8 mouse cellular contexts compared by ENCODE assay signal in the genomic region with DNA sequence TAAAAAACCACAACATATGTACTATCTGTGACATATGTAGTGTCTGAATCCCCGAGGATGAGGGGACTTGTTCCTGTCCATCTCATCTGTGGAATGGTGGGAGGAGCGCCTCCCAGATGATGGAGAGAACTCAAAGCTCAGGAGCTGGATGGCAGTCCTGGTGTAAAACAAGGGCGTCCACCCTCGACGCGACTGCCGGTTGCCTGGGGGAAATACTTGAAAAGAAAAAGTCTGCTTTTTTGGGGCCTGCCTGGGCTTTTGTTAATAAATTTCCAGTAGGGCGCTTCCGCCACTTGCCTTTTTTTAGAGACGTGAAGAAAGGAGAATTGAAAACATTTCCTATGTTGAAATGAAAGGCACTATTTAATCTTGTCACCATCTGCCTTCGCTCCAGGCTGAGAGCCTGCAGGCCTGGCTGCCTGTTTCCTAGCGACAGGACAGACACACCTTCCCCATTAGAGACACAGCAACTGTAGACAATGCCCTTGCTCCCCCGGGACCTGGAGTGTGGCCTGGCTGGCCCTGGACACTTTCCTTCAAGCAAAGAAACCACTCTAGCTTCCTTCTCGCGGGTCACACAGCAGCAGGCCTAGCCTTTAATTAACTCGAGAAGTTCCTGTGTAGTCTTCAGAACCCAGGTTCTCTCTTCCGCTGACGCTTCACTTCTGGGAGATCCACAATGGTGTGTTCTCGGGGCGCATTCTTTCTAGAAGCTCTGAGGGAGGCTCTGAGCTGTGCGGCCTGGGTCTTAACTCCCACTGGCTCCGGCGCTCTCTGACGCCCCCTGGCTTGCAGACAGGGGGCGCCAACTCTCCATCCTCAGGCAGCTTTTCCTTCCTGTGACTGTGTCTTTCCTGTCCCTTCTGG. TPM values are rescaled to one million over a fixed set of nuclear protein-coding genes. Genes with fewer than 3 reads are reported as not detected.
DNase-seq lines count a peak whose midpoint lies in the region; ATAC-seq and TF ChIP-seq lines count a peak whose summit lies in the region.
"Had no signal": no experiment of that assay in that cellular context is flagged by ENCODE, and none has a peak within 500 bp of the region (broad histone marks: within the 10 kb centered on the region; RNA-seq: fewer than 3 reads in every experiment).

No protein-coding gene starts in this region.

- 52% methylated on average over 25 of the region's 25 CpGs for WGBS in bone marrow, adult 2 months
- WGBS in embryonic facial prominence, embryonic 14.5 days, result 17% methylated on average over 25 of the region's 25 CpGs
- 27% methylated on average over 25 of the region's 25 CpGs for WGBS in lung, postnatal 0 days
- 49% methylated on average over 25 of the region's 25 CpGs for WGBS in small intestine, adult 2 months

- no peak for TF ChIP-seq EP300 in lung, postnatal 0 days (IDR thresholded peaks at IDR 0.05)

- in situ Hi-C loops in ES-E14 (cut with MboI; ENCODE audit: low sequenced_read_pairs in 2 of 2, unreplicated experiment in 2 of 2), result no loop called here

- peaks cover 0 to 9% of the 10 kb centered on the region in 2 experiments; a peak in 1 of 4 replicates for H3K4me1 ChIP-seq in ES-E14 (ENCODE audit: control insufficient read depth in 2 of 2, insufficient read depth in 2 of 2, low read length in 2 of 2, poor library complexity in 1 of 2)
- no peaks in the 10 kb centered on the region; the same call in 1 of the 2 replicates for H3K4me1 ChIP-seq in bone marrow, adult 2 months (ENCODE audit: control insufficient read depth, insufficient read depth, low read length)
- peaks cover 3% of the 10 kb centered on the region; the same call in 1 of the 2 replicates for H3K4me1 ChIP-seq in embryonic facial prominence, embryonic 14.5 days (ENCODE audit: control insufficient read depth, insufficient read depth, low read length)
- no peaks in the 10 kb centered on the region for H3K4me1 ChIP-seq in lung, postnatal 0 days (ENCODE audit: insufficient read depth, low read depth, low read length)
- H3K4me1 ChIP-seq in small intestine, adult 2 months (ENCODE audit: control insufficient read depth, insufficient read depth, insufficient read length, low read length), result no peaks in the 10 kb centered on the region

- no peak overlapping the region for H3K27ac ChIP-seq in ES-E14 (ENCODE audit: insufficient read depth, low read depth, low read length, poor library complexity, severe bottlenecking)
- H3K27ac ChIP-seq in bone marrow, adult 2 months (ENCODE audit: control insufficient read depth, insufficient read depth, low read depth, low read length, poor library complexity), result no peak overlapping the region
- H3K27ac ChIP-seq in embryonic facial prominence, embryonic 14.5 days (replicated peaks; ENCODE audit: low read depth, low read length), result no peak overlapping the region; the same call in 1 of the 2 replicates
- no peak overlapping the region for H3K27ac ChIP-seq in lung, postnatal 0 days (ENCODE audit: low read length)
- H3K27ac ChIP-seq in small intestine, adult 2 months (ENCODE audit: insufficient read depth, low read depth, low read length), result no peak overlapping the region

- ATAC-seq in embryonic facial prominence, embryonic 14.5 days (ENCODE audit: low read depth), result peak; percentile 78
- peak; percentile 33; the same call in 1 of the 2 replicates for ATAC-seq in lung, postnatal 0 days

- peak overlapping the region; percentile 23 to 27; a peak in 3 of 4 replicates for H3K4me3 ChIP-seq in ES-E14 (ENCODE audit: insufficient read depth in 1 of 2, low read depth in 1 of 2, low read length in 2 of 2, poor library complexity in 1 of 2, severe bottlenecking in 1 of 2)
- H3K4me3 ChIP-seq in bone marrow, adult 2 months (replicated peaks; ENCODE audit: control insufficient read depth, low read depth, low read length), result no peak overlapping the region
- no peak overlapping the region for H3K4me3 ChIP-seq in embryonic facial prominence, embryonic 14.5 days (ENCODE audit: low read depth, low read length)
- H3K4me3 ChIP-seq in lung, postnatal 0 days (ENCODE audit: low read depth, low read length), result no peak overlapping the region
- H3K4me3 ChIP-seq in small intestine, adult 2 months (ENCODE audit: low read depth, low read length), result no peak overlapping the region

- H3K27me3 ChIP-seq in embryonic facial prominence, embryonic 14.5 days (replicated peaks; ENCODE audit: control insufficient read depth, insufficient read depth, low read length), result no peaks in the 10 kb centered on the region
- no peaks in the 10 kb centered on the region for H3K27me3 ChIP-seq in lung, postnatal 0 days (replicated peaks; ENCODE audit: insufficient read depth, low read length)
- H3K27me3 ChIP-seq in small intestine, adult 2 months (ENCODE audit: control insufficient read depth, insufficient read depth, low read length), result no peaks in the 10 kb centered on the region

- no peaks in the 10 kb centered on the region for H3K9me3 ChIP-seq in ES-E14 (ENCODE audit: control insufficient read depth, insufficient read depth, low read depth, low read length)
- H3K9me3 ChIP-seq in embryonic facial prominence, embryonic 14.5 days (ENCODE audit: control insufficient read depth, low read length), result no peaks in the 10 kb centered on the region
- no peaks in the 10 kb centered on the region for H3K9me3 ChIP-seq in lung, postnatal 0 days (ENCODE audit: low read length)

- no peak for TF ChIP-seq POLR2A in bone marrow, adult 2 months (IDR thresholded peaks at IDR 0.05; ENCODE audit: borderline replicate concordance, control insufficient read depth, low read depth, low read length)
- TF ChIP-seq POLR2A in small intestine, adult 2 months (IDR thresholded peaks at IDR 0.05; ENCODE audit: low read depth, low read length), result no peak

- H3K9ac ChIP-seq in ES-E14 (ENCODE audit: insufficient read depth, low read depth, low read length, poor library complexity, severe bottlenecking), result peak overlapping the region; percentile 64; the same call in 1 of the 2 replicates
- H3K9ac ChIP-seq in embryonic facial prominence, embryonic 14.5 days (ENCODE audit: low read depth, low read length), result no peak overlapping the region
- no peak overlapping the region for H3K9ac ChIP-seq in lung, postnatal 0 days (replicated peaks; ENCODE audit: low read depth)

- intact Hi-C loops in heart, postnatal 10 days (cut with DNase I), result loop anchor here (5.0 kb wide), 1 partner anchor 185 kb away; no protein-coding TSS in a partner anchor

- H3K36me3 ChIP-seq in ES-E14 (ENCODE audit: control insufficient read depth, insufficient read depth, low read length, poor library complexity, severe bottlenecking), result no peaks in the 10 kb centered on the region
- no peaks in the 10 kb centered on the region for H3K36me3 ChIP-seq in embryonic facial prominence, embryonic 14.5 days (ENCODE audit: control insufficient read depth, insufficient read depth, low read length)
- H3K36me3 ChIP-seq in lung, postnatal 0 days (ENCODE audit: insufficient read depth, low read length), result no peaks in the 10 kb centered on the region
- no peaks in the 10 kb centered on the region for H3K36me3 ChIP-seq in small intestine, adult 2 months (ENCODE audit: control insufficient read depth, insufficient read depth, low read length)

- peak overlapping the region; percentile 23; the same call in 1 of the 2 replicates for H3K4me2 ChIP-seq in embryonic facial prominence, embryonic 14.5 days (ENCODE audit: low read depth, low read length)
- no peak overlapping the region; the same call in 1 of the 2 replicates for H3K4me2 ChIP-seq in lung, postnatal 0 days (replicated peaks; ENCODE audit: low read depth, low read length)

- peak; percentile 25; the same call in 1 of the 2 replicates for TF ChIP-seq CTCF in bone marrow, adult 2 months (IDR thresholded peaks at IDR 0.05; ENCODE audit: control insufficient read depth, insufficient read depth, low read length)
- TF ChIP-seq CTCF in lung, postnatal 0 days (IDR thresholded peaks at IDR 0.05), result peak; percentile 61
- TF ChIP-seq CTCF in small intestine, adult 2 months (IDR thresholded peaks at IDR 0.05; ENCODE audit: extremely low read depth, insufficient read length, insufficient replicate concordance, low read depth, low read length), result peak; percentile 37; the same call in 1 of the 2 replicates

- peak; percentile 78 for DNase-seq in ES-E14 (ENCODE audit: low read depth, low spot score)
- peak; percentile 78 for DNase-seq in embryonic facial prominence, embryonic 14.5 days (ENCODE audit: low spot score)
- peak; percentile 58 to 64 for DNase-seq in heart, postnatal 10 days
- peak; percentile 66 for DNase-seq in kidney, postnatal 14 days
- DNase-seq in lung, postnatal 0 days (ENCODE audit: low spot score), result peak; percentile 33

TF ChIP-seq in ES-E14, 5 proteins besides CTCF, POLR2A, EP300 and RAD21:
- TF ChIP-seq ZC3H11A (IDR thresholded peaks at IDR 0.05; ENCODE audit: borderline replicate concordance, low read depth, low read length), result peak; percentile 49; the same call in 1 of the 2 replicates
- TF ChIP-seq ZNF384 (IDR thresholded peaks at IDR 0.05; ENCODE audit: low read depth, low read length), result no peak
- 0 out of 2 replicates have a peak, but pooled peaks have one; percentile 32 for TF ChIP-seq HCFC1 (IDR thresholded peaks at IDR 0.05; ENCODE audit: borderline replicate concordance, insufficient read depth, low read length)
- no peak for TF ChIP-seq MAFK (IDR thresholded peaks at IDR 0.05; ENCODE audit: insufficient read depth, low read depth, low read length)
- TF ChIP-seq CHD2 (IDR thresholded peaks at IDR 0.05; ENCODE audit: low read depth, low read length), result no peak
TF ChIP-seq in ES-E14: peak in this region for 2.

RNA-seq across cellular contexts. Expression of a gene that starts 43.3 kb away (rescaled TPM):
- total RNA-seq in ES-E14 (2012; rRNA removed), result not detected in 2 replicates
- polyA plus RNA-seq in bone marrow, adult 2 months (2011; ENCODE audit: insufficient read depth, insufficient read length, low replicate concordance, missing spikeins), result not detected in 2 replicates
- not detected in 2 replicates for polyA plus RNA-seq in embryonic facial prominence, embryonic 14.5 days (2014; fragmentation: Nextera tagmentation; extraction: Ambion mirVana)
- not detected for total RNA-seq in heart, postnatal 10 days (2021)
- polyA plus RNA-seq in lung, postnatal 0 days (2015; fragmentation: Nextera tagmentation; extraction: Ambion mirVana), result not detected in 2 replicates
- polyA plus RNA-seq in small intestine, adult 2 months (2012; rRNA removed), result not detected in 2 replicates
- polyA plus RNA-seq: gonadal fat pad, adult 2 months had no signal

Comparison
In these comparisons a context has a peak if more than half of its experiments do, and no peak if none do; other contexts are left out.
1. H3K4me3 ChIP-seq: peak in ES-E14 (2 of 2); none in bone marrow, adult 2 months (single experiment), embryonic facial prominence, embryonic 14.5 days (single experiment), lung, postnatal 0 days (single experiment) and small intestine, adult 2 months (single experiment).
2. Peak in every context shown above with its lines, with median percentiles within 50 percentile points of each other: DNase-seq and CTCF ChIP-seq.